Mouse (Mus musculus): Measurements from ENCODE around the gene Ccl11. TPM values are rescaled to one million over a fixed set of nuclear protein-coding genes. Genes with fewer than 3 reads are reported as not detected.
A peak's percentile ranks its signal among the peaks of the same experiment; 100 is the strongest.

The Ccl11 gene
- polyA plus RNA-seq, 1 experiment = not detected

DNA sequence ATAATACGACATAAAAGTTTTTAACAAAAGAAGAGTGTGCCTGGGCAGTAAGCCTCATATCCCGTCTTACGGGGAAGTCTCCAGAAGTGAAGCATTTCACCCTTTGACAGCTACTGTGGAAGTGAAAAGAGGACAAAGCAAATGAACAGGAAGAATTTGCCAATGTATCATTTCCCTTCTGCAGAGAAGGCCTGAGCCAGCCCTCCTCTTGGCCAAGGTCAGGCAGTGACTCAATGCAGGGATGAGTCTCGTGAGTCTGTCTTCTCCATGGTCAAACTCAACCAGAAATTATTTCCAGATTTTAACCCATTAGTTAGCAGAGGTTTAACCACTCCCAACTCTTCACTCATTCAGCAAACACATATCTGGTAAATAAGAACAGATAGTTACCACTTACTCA lies 33.9 kb upstream of the Ccl11 start:
- Histone ChIP-seq H3K27me3 (ENCODE audit: control insufficient read depth, insufficient read depth, insufficient read length) (no peaks in the 10 kb centered on the region), H3K36me3 (ENCODE audit: control insufficient read depth, insufficient read depth) (no peaks in the 10 kb centered on the region), H3K79me2 (ENCODE audit: control insufficient read depth, insufficient read depth) (no peaks in the 10 kb centered on the region), H3K4me3 (no peak overlapping the region), H3ac (ENCODE audit: control insufficient read depth, insufficient read length) (no peak overlapping the region), H3K4me2 (ENCODE audit: low read depth) (no peak overlapping the region)
- TF ChIP-seq USF1 (IDR thresholded peaks at IDR 0.05; ENCODE audit: low read depth) (no peak), E2F4 (IDR thresholded peaks at IDR 0.05; ENCODE audit: insufficient read depth) (no peak), MYOG (IDR thresholded peaks at IDR 0.05; ENCODE audit: control insufficient read depth in 1 of 3, insufficient read depth in 1 of 3, insufficient read length in 2 of 3, low read depth in 2 of 3) (no peak), MYOD1 (IDR thresholded peaks at IDR 0.05; ENCODE audit: control insufficient read depth in 1 of 3, insufficient read length in 2 of 3, low read depth in 2 of 3) (no peak), POLR2AphosphoS2 (IDR thresholded peaks at IDR 0.05; ENCODE audit: insufficient read length, low read depth) (no peak), TCF3 (IDR thresholded peaks at IDR 0.05; ENCODE audit: insufficient read length, low read depth) (no peak), TCF12 (IDR thresholded peaks at IDR 0.05; ENCODE audit: insufficient read depth, poor library complexity, severe bottlenecking) (no peak)

GRCm38 (mm10) chr11:82030171-82030570 lies 27.5 kb upstream of the Ccl11 start:
- Histone ChIP-seq H3K4me2 (ENCODE audit: low read depth) (no peak overlapping the region), H3K36me3 (ENCODE audit: control insufficient read depth, insufficient read depth) (no peaks in the 10 kb centered on the region), H3K4me3 (no peak overlapping the region), H3ac (ENCODE audit: control insufficient read depth, insufficient read length) (no peak overlapping the region), H3K27me3 (ENCODE audit: control insufficient read depth, insufficient read depth, insufficient read length) (no peaks in the 10 kb centered on the region), H3K79me2 (ENCODE audit: control insufficient read depth, insufficient read depth) (no peaks in the 10 kb centered on the region)
- TF ChIP-seq E2F4 (IDR thresholded peaks at IDR 0.05; ENCODE audit: insufficient read depth) = no peak
- no peak for TF ChIP-seq SRF (IDR thresholded peaks at IDR 0.05; ENCODE audit: control insufficient read depth, insufficient read length, low read depth)
- no peak for TF ChIP-seq MYOD1 (IDR thresholded peaks at IDR 0.05; ENCODE audit: control insufficient read depth in 1 of 3, insufficient read length in 2 of 3, low read depth in 2 of 3)
- TF ChIP-seq USF1 (IDR thresholded peaks at IDR 0.05; ENCODE audit: low read depth) = no peak

- Histone ChIP-seq H3K27me3 (ENCODE audit: control insufficient read depth, insufficient read depth, insufficient read length) (no peaks in the 10 kb centered on the region), H3K4me2 (ENCODE audit: low read depth) (no peak overlapping the region), H3ac (ENCODE audit: control insufficient read depth, insufficient read length) (no peak overlapping the region), H3K79me2 (ENCODE audit: control insufficient read depth, insufficient read depth) (no peaks in the 10 kb centered on the region), H3K4me3 (no peak overlapping the region), H3K36me3 (ENCODE audit: control insufficient read depth, insufficient read depth) (no peaks in the 10 kb centered on the region)
- no peak for TF ChIP-seq MAX (IDR thresholded peaks at IDR 0.05; ENCODE audit: low read depth)
- TF ChIP-seq E2F4 (IDR thresholded peaks at IDR 0.05; ENCODE audit: insufficient read depth) = no peak
- TF ChIP-seq SRF (IDR thresholded peaks at IDR 0.05; ENCODE audit: control insufficient read depth, insufficient read length, low read depth) = no peak
- no peak for TF ChIP-seq REST (IDR thresholded peaks at IDR 0.05; ENCODE audit: insufficient read depth, insufficient read length)
- no peak for TF ChIP-seq USF1 (IDR thresholded peaks at IDR 0.05; ENCODE audit: low read depth)
- TF ChIP-seq TCF12 (IDR thresholded peaks at IDR 0.05; ENCODE audit: insufficient read depth, poor library complexity, severe bottlenecking) = no peak
- no peak for TF ChIP-seq CEBPB (IDR thresholded peaks at IDR 0.05; ENCODE audit: insufficient read depth, poor library complexity, severe bottlenecking)
- TF ChIP-seq POLR2AphosphoS2 (IDR thresholded peaks at IDR 0.05; ENCODE audit: insufficient read length, low read depth) = no peak
- no peak for TF ChIP-seq POLR2A (IDR thresholded peaks at IDR 0.05; ENCODE audit: insufficient read length, low read depth)
- no peak for TF ChIP-seq MYOD1 (IDR thresholded peaks at IDR 0.05; ENCODE audit: control insufficient read depth in 1 of 3, insufficient read length in 2 of 3, low read depth in 2 of 3)
- TF ChIP-seq MYOG (IDR thresholded peaks at IDR 0.05; ENCODE audit: control insufficient read depth in 1 of 3, insufficient read depth in 1 of 3, insufficient read length in 2 of 3, low read depth in 2 of 3) = no peak
- no peak for TF ChIP-seq TCF3 (IDR thresholded peaks at IDR 0.05; ENCODE audit: insufficient read length, low read depth)
Observed at GRCm38 (mm10) chr11:82032136-82032535, 25.5 kb upstream of the Ccl11 start.

DNA sequence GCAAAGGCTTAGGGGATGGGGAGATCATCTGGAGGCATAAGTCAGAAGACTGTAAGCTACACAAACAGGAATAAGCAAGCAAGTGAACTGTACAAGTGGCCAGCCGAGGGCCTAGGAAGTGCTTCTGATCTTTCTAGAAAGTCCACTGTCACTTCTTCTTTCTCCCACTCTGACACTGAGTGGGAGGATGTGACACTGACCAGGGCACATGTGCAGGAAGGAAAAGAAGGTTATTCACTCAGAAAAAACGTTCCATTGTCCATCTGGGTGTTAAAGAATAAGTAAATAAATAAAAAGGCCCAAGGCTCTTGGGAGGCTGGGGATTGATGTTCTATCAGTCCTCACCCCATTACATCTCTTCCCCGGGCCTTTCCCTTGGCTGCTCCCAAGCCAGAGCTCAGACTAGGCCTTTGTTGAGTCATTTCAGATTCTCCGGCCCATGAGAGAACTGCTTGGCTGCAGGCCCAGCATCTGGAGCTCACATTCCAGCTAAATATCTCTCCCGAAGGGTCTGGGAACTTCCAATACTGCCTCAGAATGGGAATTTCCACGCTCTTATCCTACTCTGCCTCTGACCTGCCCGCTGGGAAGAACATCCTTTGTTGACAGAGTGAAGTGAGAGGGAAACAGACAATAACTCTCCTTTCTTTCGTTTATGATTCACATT lies 24.8 kb upstream of the Ccl11 start:
- no peaks in the 10 kb centered on the region for H3K36me3 ChIP-seq (ENCODE audit: control insufficient read depth, insufficient read depth)
- TF ChIP-seq MYOG (IDR thresholded peaks at IDR 0.05; ENCODE audit: control insufficient read depth in 1 of 3, insufficient read depth in 1 of 3, insufficient read length in 2 of 3, low read depth in 2 of 3) (no peak), CEBPB (IDR thresholded peaks at IDR 0.05; ENCODE audit: insufficient read depth, poor library complexity, severe bottlenecking) (no peak), MAX (IDR thresholded peaks at IDR 0.05; ENCODE audit: low read depth) (no peak), MYOD1 (IDR thresholded peaks at IDR 0.05; ENCODE audit: control insufficient read depth in 1 of 3, insufficient read length in 2 of 3, low read depth in 2 of 3) (no peak), USF1 (IDR thresholded peaks at IDR 0.05; ENCODE audit: low read depth) (no peak), SRF (IDR thresholded peaks at IDR 0.05; ENCODE audit: control insufficient read depth, insufficient read length, low read depth) (no peak), E2F4 (IDR thresholded peaks at IDR 0.05; ENCODE audit: insufficient read depth) (no peak), POLR2A (IDR thresholded peaks at IDR 0.05; ENCODE audit: insufficient read length, low read depth) (no peak), REST (IDR thresholded peaks at IDR 0.05; ENCODE audit: insufficient read depth, insufficient read length) (no peak), POLR2AphosphoS2 (IDR thresholded peaks at IDR 0.05; ENCODE audit: insufficient read length, low read depth) (no peak), TCF12 (IDR thresholded peaks at IDR 0.05; ENCODE audit: insufficient read depth, poor library complexity, severe bottlenecking) (no peak)
- no peaks in the 10 kb centered on the region for H3K79me2 ChIP-seq (ENCODE audit: control insufficient read depth, insufficient read depth)
- no peak overlapping the region for H3ac ChIP-seq (ENCODE audit: control insufficient read depth, insufficient read length)
- no peak overlapping the region for H3K4me3 ChIP-seq
- peak overlapping the region; percentile 58 for H3K4me2 ChIP-seq (ENCODE audit: low read depth)
- no peaks in the 10 kb centered on the region for H3K27me3 ChIP-seq (ENCODE audit: control insufficient read depth, insufficient read depth, insufficient read length)

- Histone ChIP-seq H3K79me2 (ENCODE audit: control insufficient read depth, insufficient read depth) (no peaks in the 10 kb centered on the region), H3ac (ENCODE audit: control insufficient read depth, insufficient read length) (no peak overlapping the region), H3K4me3 (no peak overlapping the region), H3K27me3 (ENCODE audit: control insufficient read depth, insufficient read depth, insufficient read length) (no peaks in the 10 kb centered on the region), H3K4me2 (ENCODE audit: low read depth) (peak overlapping the region; percentile 26), H3K36me3 (ENCODE audit: control insufficient read depth, insufficient read depth) (no peaks in the 10 kb centered on the region)
- no peak for TF ChIP-seq E2F4 (IDR thresholded peaks at IDR 0.05; ENCODE audit: insufficient read depth)
- TF ChIP-seq USF1 (IDR thresholded peaks at IDR 0.05; ENCODE audit: low read depth) = no peak
- TF ChIP-seq TCF12 (IDR thresholded peaks at IDR 0.05; ENCODE audit: insufficient read depth, poor library complexity, severe bottlenecking) = no peak
- TF ChIP-seq MAX (IDR thresholded peaks at IDR 0.05; ENCODE audit: low read depth) = no peak
- TF ChIP-seq CEBPB (IDR thresholded peaks at IDR 0.05; ENCODE audit: insufficient read depth, poor library complexity, severe bottlenecking) = no peak
- TF ChIP-seq POLR2AphosphoS2 (IDR thresholded peaks at IDR 0.05; ENCODE audit: insufficient read length, low read depth) = no peak
- no peak for TF ChIP-seq MYOG (IDR thresholded peaks at IDR 0.05; ENCODE audit: control insufficient read depth in 1 of 3, insufficient read depth in 1 of 3, insufficient read length in 2 of 3, low read depth in 2 of 3)
- TF ChIP-seq TCF3 (IDR thresholded peaks at IDR 0.05; ENCODE audit: insufficient read length, low read depth) = no peak
- TF ChIP-seq MYOD1 (IDR thresholded peaks at IDR 0.05; ENCODE audit: control insufficient read depth in 1 of 3, insufficient read length in 2 of 3, low read depth in 2 of 3) = no peak
- TF ChIP-seq POLR2A (IDR thresholded peaks at IDR 0.05; ENCODE audit: insufficient read length, low read depth) = no peak
- no peak for TF ChIP-seq SRF (IDR thresholded peaks at IDR 0.05; ENCODE audit: control insufficient read depth, insufficient read length, low read depth)
- no peak for TF ChIP-seq REST (IDR thresholded peaks at IDR 0.05; ENCODE audit: insufficient read depth, insufficient read length)
Observed at GRCm38 (mm10) chr11:82034446-82034845, 23.2 kb upstream of the Ccl11 start.

Data from myocyte (in vitro differentiated cells).